Mouse (Mus musculus): Measurements from ENCODE around the gene Soat1.

- TF ChIP-seq CTCF (IDR thresholded peaks at IDR 0.05; ENCODE audit: low read depth, low read length) = no peak
- no peak for TF ChIP-seq TAL1 (conservative IDR thresholded peaks at IDR 0.05; ENCODE audit: low read depth, low read length)
- TF ChIP-seq GATA1 (IDR thresholded peaks at IDR 0.05; ENCODE audit: borderline replicate concordance, low read length) = no peak
- TF ChIP-seq POLR2AphosphoS5 (IDR thresholded peaks at IDR 0.05; ENCODE audit: insufficient replicate concordance, low read depth, low read length) = no peak
These were observed 2.2 kb downstream of the Soat1 start for GRCm38 (mm10) chr1:156471955-156472354.
